In the genomic region with DNA sequence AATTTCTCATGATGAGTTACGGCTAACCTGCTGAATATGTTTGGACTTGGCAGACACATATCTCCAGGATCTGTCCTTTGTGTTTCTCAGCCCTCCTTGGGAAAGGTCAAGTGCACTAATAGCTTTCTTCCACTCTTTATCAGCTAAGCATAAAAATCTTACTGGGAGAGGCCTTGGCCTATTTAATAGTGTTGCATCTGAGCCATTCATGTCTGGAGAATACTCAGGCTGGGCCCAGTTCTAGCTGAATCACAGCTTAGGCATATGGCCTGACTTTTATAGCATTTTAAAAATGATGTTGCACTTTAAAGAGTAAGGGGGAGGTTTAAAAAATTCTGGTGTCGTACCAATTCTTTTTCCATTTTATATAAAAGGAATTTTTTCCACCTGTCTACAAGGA, we compare ENCODE assay signal across 23 mouse cellular contexts.
A peak's percentile ranks its signal among the peaks of the same experiment; 100 is the strongest.
DNase-seq lines count a peak whose midpoint lies in the region; ATAC-seq and TF ChIP-seq lines count a peak whose summit lies in the region.
"Had no signal": no experiment of that assay in that cellular context is flagged by ENCODE, and none has a peak within 500 bp of the region (broad histone marks: within the 10 kb centered on the region; RNA-seq: fewer than 3 reads in every experiment).

No protein-coding gene starts in this region.

- TF ChIP-seq POLR2A in limb, embryonic 14.5 days (IDR thresholded peaks at IDR 0.05; ENCODE audit: borderline replicate concordance, extremely low read depth, insufficient read depth, insufficient read length) = no peak
- TF ChIP-seq POLR2A in embryonic fibroblast, embryonic 13.5 days (IDR thresholded peaks at IDR 0.05; ENCODE audit: low read depth, low read length) = no peak

- no peaks in the 10 kb centered on the region for H3K9me3 ChIP-seq in limb, embryonic 14.5 days (ENCODE audit: control insufficient read depth, low read length)
- no peaks in the 10 kb centered on the region for H3K9me3 ChIP-seq in limb, embryonic 10.5 days (replicated peaks)
- no peaks in the 10 kb centered on the region for H3K9me3 ChIP-seq in heart, embryonic 12.5 days (replicated peaks)
- H3K9me3 ChIP-seq: embryonic facial prominence, embryonic 13.5 days; heart, embryonic 10.5 days; heart, embryonic 15.5 days; hindbrain, embryonic 13.5 days had no signal

- no peak overlapping the region; the same call in 1 of the 2 replicates for H3K27ac ChIP-seq in limb, embryonic 14.5 days (replicated peaks; ENCODE audit: low read depth, low read length)
- H3K27ac ChIP-seq in limb, embryonic 10.5 days = no peak overlapping the region
- peak overlapping the region; percentile 34; the same call in 1 of the 2 replicates for H3K27ac ChIP-seq in embryonic fibroblast, embryonic 13.5 days (ENCODE audit: insufficient read depth, low read length)
- no peak overlapping the region for H3K27ac ChIP-seq in heart, embryonic 12.5 days (ENCODE audit: poor library complexity, severe bottlenecking)
- H3K27ac ChIP-seq: embryonic facial prominence, embryonic 13.5 days; heart, embryonic 10.5 days; heart, embryonic 15.5 days; hindbrain, embryonic 13.5 days; hindbrain, postnatal 0 days had no signal

- no peaks in the 10 kb centered on the region for H3K27me3 ChIP-seq in limb, embryonic 14.5 days (ENCODE audit: control insufficient read depth, insufficient read depth, low read length)
- no peaks in the 10 kb centered on the region for H3K27me3 ChIP-seq in limb, embryonic 10.5 days (ENCODE audit: low read depth, poor library complexity, severe bottlenecking)
- H3K27me3 ChIP-seq in heart, embryonic 12.5 days (replicated peaks) = no peaks in the 10 kb centered on the region
- H3K27me3 ChIP-seq: embryonic facial prominence, embryonic 13.5 days; heart, embryonic 15.5 days; hindbrain, embryonic 13.5 days had no signal

- no peak for ATAC-seq in limb, embryonic 14.5 days (ENCODE audit: low FRiP score, low read depth)
- no peak for ATAC-seq in heart, embryonic 12.5 days (ENCODE audit: insufficient number of reproducible peaks, low FRiP score)
- ATAC-seq: CD4-positive, CD25-positive, alpha-beta regulatory T cell, adult 4 months; forebrain, embryonic 14.5 days; hindbrain, postnatal 0 days had no signal

- no peak overlapping the region for H3K4me2 ChIP-seq in limb, embryonic 14.5 days (replicated peaks; ENCODE audit: low read depth, low read length, severe bottlenecking)
- no peak overlapping the region for H3K4me2 ChIP-seq in heart, embryonic 12.5 days
- H3K4me2 ChIP-seq: embryonic facial prominence, embryonic 13.5 days; heart, embryonic 15.5 days; hindbrain, embryonic 13.5 days had no signal

- no peak overlapping the region for H3K9ac ChIP-seq in limb, embryonic 14.5 days (ENCODE audit: low read depth, low read length, severe bottlenecking)
- no peak overlapping the region for H3K9ac ChIP-seq in heart, embryonic 12.5 days
- H3K9ac ChIP-seq: embryonic facial prominence, embryonic 13.5 days; heart, embryonic 15.5 days; hindbrain, embryonic 13.5 days had no signal

- DNase-seq in adrenal gland, adult (ENCODE audit: inconsistent age in 2 of 2, low spot score in 1 of 2) = peak; percentile 42 to 79
- DNase-seq in adrenal gland, postnatal 25 days = no peak
- peak; percentile 61 for DNase-seq in limb, embryonic 14.5 days (ENCODE audit: low spot score)
- no peak for DNase-seq in limb, embryonic 10.5 days (ENCODE audit: low spot score)
- DNase-seq in urinary bladder, postnatal 10 days (ENCODE audit: low spot score) = no peak
- DNase-seq: B cell, adult 2 months; cerebellum, adult 11 months; cerebellum, adult 9-10 months; cerebellum, postnatal 25 days; gastrocnemius, postnatal 10 days; heart, adult 18-20 months; heart, postnatal 14 days; kidney, adult 11 months had no signal

- H3K36me3 ChIP-seq in limb, embryonic 14.5 days (ENCODE audit: control insufficient read depth, insufficient read depth, low read length) = no peaks in the 10 kb centered on the region
- no peaks in the 10 kb centered on the region for H3K36me3 ChIP-seq in limb, embryonic 10.5 days
- H3K36me3 ChIP-seq in heart, embryonic 12.5 days = no peaks in the 10 kb centered on the region
- H3K36me3 ChIP-seq: embryonic facial prominence, embryonic 13.5 days; G1E; heart, embryonic 10.5 days; heart, embryonic 15.5 days; hindbrain, embryonic 13.5 days had no signal

- no peak overlapping the region for H3K4me3 ChIP-seq in limb, embryonic 14.5 days (replicated peaks; ENCODE audit: low read length)
- no peak overlapping the region for H3K4me3 ChIP-seq in limb, embryonic 10.5 days
- H3K4me3 ChIP-seq in embryonic fibroblast, embryonic 13.5 days (ENCODE audit: insufficient read depth, low read length) = no peak overlapping the region
- H3K4me3 ChIP-seq in heart, embryonic 12.5 days = no peak overlapping the region
- H3K4me3 ChIP-seq: embryonic facial prominence, embryonic 13.5 days; heart, embryonic 10.5 days; heart, embryonic 15.5 days; hindbrain, embryonic 13.5 days had no signal

- H3K4me1 ChIP-seq in limb, embryonic 14.5 days (ENCODE audit: control insufficient read depth, insufficient read depth, low read length) = peaks cover 6% of the 10 kb centered on the region
- H3K4me1 ChIP-seq in limb, embryonic 10.5 days = peaks cover 6% of the 10 kb centered on the region; the same call in 1 of the 2 replicates
- peaks cover 6% of the 10 kb centered on the region for H3K4me1 ChIP-seq in embryonic fibroblast, embryonic 13.5 days (ENCODE audit: control insufficient read depth, insufficient read depth, low read length)
- no peaks in the 10 kb centered on the region; the same call in 1 of the 2 replicates for H3K4me1 ChIP-seq in heart, embryonic 12.5 days (replicated peaks)
- H3K4me1 ChIP-seq: heart, embryonic 10.5 days; heart, embryonic 15.5 days; hindbrain, embryonic 13.5 days had no signal

- no peak for TF ChIP-seq CTCF in embryonic fibroblast, embryonic 13.5 days (IDR thresholded peaks at IDR 0.05; ENCODE audit: borderline replicate concordance, insufficient read depth, low read length)

- 55% methylated on average over 2 of the region's 2 CpGs for WGBS in limb, embryonic 14.5 days
- WGBS in limb, embryonic 10.5 days = 95% methylated on average over 2 of the region's 2 CpGs
- WGBS in heart, embryonic 12.5 days = 74% methylated on average over 2 of the region's 2 CpGs

Comparison
In these comparisons a context has a peak if more than half of its experiments do, and no peak if none do; other contexts are left out.
1. DNase-seq: peak in adrenal gland, adult (2 of 2) and limb, embryonic 14.5 days (single experiment); none in adrenal gland, postnatal 25 days (single experiment), limb, embryonic 10.5 days (single experiment) and urinary bladder, postnatal 10 days (single experiment).